Mouse (Mus musculus) adipocyte (in vitro differentiated cells): ENCODE measurements around the gene Samd5.
A peak's percentile ranks its signal among the peaks of the same experiment; 100 is the strongest.

Source experiments
- DNase-seq: peaks from one replicate; pipeline ENCODE4 v3.0.0-alpha.2; 2016; ENCODE audit warnings: low spot score

The Samd5 gene

DNA sequence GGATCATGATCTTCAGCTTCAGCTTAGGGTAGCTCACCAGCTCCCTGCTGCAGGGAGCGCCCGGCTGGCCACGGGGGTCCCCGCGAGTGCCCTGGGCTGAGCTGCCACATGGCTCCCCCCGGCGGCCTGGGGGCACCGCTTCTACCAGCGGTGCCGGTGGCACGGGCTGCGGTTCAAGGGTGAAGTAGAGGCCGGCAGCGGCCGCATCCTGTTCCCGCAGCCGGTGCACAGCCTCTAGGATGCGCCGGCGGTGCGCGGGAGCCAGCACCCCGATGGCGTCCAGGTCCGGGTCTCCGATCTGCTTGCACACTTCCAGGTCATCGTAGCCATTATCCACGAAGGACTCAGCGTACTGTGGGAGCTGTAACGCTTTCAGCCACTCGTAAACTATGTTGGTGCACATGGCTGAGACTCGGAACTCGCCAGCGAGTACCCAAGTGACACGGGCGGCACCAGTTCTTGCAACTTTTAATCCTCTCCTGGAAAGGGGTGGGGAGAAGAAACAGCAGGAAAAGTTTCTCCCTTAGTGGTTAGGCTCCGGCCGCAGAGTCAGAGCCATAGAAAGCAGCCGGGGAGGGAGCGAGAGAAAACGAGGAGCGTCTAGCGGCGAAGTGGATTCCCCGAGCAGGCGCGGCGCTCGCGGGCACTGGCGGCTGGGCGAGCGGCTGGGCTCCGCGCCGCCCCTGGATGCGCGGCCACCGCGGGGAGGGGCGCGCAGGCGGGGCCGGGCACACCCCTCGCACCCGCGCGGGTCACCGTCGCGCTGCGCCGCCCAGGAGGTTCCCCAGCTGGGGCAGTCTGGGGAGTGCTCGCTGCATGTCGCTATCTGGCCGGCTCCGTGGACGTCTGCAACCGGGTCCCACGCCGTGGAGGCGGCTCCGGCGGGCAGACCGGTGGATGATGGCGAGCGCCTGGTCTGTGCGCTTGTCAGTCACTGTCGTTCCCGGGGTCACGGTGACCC, at the start of gene Samd5:
TSS of gene Samd5 (minus strand) at position 648 of the 961 bp plus-strand sequence.
- DNase-seq: no peak

- no peak for DNase-seq
These were observed 47.7 kb upstream of the Samd5 start for GRCm38 (mm10) chr10:9722519-9723303.

DNA sequence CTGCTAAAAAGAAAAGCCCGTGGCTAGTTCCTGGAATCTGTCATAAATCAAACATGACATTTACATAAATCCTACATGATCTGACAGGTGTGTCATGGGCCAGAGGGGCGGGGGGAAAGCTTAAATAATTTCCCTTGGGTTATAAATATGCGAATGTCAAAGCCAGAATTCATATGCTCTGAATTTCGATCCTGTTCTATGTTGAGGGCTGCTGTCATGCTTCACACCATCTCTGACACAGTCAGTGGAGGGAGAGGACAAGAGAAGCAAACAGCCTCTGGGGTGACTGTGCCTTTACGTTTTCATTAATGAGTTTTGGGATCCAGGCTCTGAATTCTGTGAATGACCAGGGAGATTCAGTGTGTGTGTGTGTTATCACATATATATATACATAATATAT, 45.0 kb upstream of the Samd5 start:
- no peak for DNase-seq

DNA sequence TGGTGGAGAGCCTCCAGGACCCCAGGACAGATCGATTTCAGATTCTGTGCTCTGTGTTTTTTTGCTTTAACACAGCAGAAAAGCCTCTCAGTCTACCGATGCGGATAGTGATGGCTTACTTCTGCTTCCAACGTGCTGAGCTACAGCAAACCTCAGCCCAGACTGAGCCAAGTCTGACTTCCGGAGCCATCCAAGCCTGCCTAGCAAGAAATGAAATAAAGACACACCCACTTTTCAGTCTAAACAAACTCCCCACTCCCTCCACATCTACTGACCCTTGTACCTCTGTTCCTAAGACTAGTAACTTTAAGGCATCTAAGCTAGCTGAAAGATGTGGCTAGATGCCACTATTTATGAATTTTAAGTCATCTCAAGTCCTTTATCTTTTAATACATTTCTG, 43.1 kb upstream of the Samd5 start:
- no peak for DNase-seq

DNA sequence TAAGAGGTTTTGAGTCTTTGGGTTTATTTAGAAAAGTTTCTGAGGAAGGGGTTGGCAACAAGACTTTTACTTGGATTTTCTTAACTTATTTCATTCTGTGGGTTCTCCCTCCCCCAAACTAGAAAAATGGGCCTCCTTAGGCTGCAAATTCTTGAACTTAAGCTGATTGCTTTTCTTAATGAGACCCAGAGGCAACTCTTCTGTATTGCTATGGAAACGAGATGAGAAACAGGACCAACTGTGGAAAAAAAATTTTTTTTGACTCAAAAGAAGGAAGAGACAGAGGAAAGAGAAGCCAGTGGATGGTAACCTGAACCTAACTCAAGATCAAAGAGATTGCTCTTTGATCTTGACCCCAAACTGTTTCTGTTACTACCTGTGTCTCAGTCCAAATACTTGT, 29.9 kb upstream of the Samd5 start:
- DNase-seq: no peak

- DNase-seq: no peak
These were observed 24.2 kb upstream of the Samd5 start for GRCm38 (mm10) chr10:9699071-9699761.

- DNase-seq: no peak
These were observed 23.1 kb upstream of the Samd5 start for GRCm38 (mm10) chr10:9698141-9698540.

GRCm38 (mm10) chr10:9696543-9697141, 21.6 kb upstream of the Samd5 start:
- DNase-seq: no peak

- DNase-seq: no peak
These were observed 19.1 kb upstream of the Samd5 start for GRCm38 (mm10) chr10:9693990-9694699.

DNA sequence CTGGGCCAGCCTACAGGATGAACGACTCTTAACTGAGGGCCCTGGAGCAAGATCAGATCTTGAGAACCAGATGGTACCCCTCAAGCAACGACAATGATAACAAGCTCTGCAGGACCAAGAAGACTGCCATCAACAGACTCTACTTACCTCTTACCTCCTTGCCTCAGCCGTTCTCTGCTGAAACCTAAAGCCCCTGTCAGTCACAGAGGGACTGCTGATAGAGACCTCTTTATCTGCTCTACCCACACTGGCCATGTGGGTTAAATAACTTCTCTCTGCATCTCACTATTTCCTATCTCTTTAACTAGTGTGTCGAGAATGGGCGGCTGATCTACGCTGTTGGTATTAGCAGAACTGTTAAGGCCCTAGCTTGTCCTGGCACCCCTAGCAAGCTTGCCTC, 5.9 kb upstream of the Samd5 start:
- no peak for DNase-seq

DNA sequence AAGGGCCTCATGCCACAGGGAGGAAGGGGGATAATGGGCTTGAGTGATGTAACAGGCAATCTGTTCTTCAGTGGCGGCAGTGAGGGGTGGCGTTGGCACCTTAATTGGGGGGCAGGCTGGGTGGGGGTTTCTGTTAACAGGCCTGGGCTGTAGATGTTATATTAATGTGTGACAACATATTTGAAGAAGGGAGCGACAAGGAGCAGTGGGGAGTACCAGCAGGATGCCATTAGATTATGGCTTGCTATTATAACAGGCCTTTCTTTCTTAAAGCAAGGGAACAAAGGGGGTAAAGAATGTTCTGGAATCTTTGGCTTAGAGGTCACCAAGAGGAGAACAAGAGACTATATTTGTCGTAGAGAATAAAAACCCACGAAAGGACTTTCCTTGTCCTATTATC, 4.9 kb upstream of the Samd5 start:
- no peak for DNase-seq

- DNase-seq: no peak
These were observed 3.1 kb upstream of the Samd5 start for GRCm38 (mm10) chr10:9678071-9678470.

DNA sequence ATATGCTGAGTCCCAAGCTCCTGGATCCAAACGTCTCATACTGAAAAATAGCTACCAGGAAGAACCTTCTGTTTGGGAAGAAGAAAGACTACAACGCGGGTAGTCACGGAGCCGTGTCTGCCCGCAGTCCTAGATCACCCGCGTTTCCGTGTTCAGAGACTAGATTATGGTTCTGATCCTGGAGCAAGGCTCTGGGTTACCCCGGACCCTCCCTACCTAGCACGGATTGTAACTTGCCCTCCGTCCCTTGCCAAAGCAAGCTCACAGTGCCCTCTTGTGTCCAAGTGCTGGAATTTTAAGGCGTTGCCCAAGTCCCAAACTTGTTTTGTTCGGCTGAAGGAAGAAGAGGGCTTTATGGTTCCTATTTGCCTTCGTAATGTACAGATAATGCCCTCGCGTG, 1.9 kb upstream of the Samd5 start:
- peak; percentile 82 for DNase-seq

DNA sequence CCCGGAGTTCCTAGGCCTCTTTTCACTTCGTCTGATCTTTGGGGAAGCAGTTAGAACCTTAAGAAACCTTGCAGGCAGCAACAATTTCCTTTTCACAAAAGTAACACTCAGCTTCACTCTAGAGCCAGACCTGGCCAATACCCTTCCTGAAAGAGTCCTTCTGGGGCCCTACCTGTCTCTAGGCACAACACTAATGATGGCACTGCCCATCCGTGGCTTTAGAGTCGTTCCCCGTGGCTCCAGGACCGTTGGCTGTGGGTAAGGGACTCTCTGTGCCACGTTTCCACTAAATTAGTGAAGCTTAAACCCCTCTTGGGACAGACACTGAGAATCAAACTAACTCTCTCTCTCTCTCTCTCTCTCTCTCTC, 1.4 kb upstream of the Samd5 start:
- no peak for DNase-seq

GRCm38 (mm10) chr10:9675550-9676417, 776 bp upstream of the Samd5 start:
- no peak for DNase-seq

DNA sequence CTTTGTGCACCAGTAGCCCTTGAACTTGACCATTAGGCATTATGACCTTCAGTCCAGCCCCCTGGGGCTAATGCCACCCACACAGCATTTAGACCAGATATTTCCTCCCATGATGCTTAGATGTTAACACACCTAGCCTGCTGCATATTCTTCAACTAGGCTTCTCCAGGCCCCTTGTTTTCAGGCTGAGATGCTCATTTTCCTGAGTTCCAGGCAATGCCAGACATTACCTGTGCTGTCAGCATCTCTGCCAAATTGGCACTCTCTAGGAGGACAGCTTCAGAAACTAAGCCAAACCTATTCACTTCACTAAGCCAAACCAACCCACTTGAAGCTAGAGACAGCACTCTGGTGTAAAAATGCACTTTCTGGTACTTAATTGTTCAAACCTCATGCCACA, 1.7 kb downstream of the Samd5 start:
- DNase-seq: no peak

DNA sequence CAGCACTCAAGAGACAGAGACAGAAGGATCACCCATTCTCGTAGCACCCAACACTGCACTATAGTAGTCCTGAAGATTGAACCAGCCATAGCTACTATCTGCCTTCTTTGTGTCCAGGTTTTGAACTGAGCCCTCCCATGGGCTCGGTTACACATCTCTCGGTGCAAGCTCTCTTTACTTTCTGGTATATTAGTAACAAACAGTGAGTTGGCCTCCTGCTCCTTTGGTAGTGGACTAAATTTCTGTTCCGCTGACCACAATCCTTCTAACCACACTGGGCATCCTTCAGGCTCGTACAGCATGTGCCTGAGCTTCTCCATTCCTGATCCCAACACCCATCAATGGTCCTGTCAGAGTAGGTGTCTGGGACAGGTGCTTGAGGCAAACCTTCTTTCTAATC, 2.3 kb downstream of the Samd5 start:
- no peak for DNase-seq

GRCm38 (mm10) chr10:9670351-9670750, 4.7 kb downstream of the Samd5 start:
- DNase-seq: peak; percentile 35

DNA sequence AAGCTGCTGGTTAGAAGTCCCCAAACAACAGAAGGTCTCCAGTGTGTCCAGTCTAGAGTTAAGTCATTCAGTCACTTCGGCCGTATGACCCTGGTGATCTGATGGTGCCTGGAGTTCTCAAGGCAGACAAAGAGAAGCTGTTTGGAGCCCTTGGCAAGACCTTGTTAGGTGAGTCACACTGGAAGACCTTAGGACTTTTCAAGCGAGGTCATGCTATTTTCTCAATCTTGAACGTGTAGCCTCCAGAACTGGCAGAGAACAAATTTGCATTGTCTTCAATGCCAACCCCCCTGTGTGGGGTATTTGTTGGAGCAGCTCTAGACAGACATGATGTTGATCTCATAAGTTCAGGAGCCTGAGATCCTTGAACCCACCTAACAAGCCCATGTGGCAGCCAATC, 6.2 kb downstream of the Samd5 start:
- no peak for DNase-seq

GRCm38 (mm10) chr10:9652946-9653345, 22.1 kb downstream of the Samd5 start:
- DNase-seq: no peak
